Mouse (Mus musculus) heart, embryonic 15.5 days (tissue): ENCODE results near the gene Uvrag. TPM values are rescaled to one million over a fixed set of nuclear protein-coding genes. Genes with fewer than 3 reads are reported as not detected.

Source experiments
- ATAC-seq: fragments of 200-750 bp; cut with Nextera tagmentation; replicated peaks from 2 replicates; pipeline ENCODE4 v1.8.0; 2017; ENCODE audit warnings: low read depth, moderate TSS enrichment; ENCODE audit not compliant: insufficient number of reproducible peaks, insufficient read depth, low FRiP score
- H3K27ac ChIP-seq: fragments of 300-500 bp; sonication (generic); 2 replicates; pipeline ENCODE4 v1.5.1; 2015; ENCODE audit warnings: mild to moderate bottlenecking, inconsistent platforms
- H3K27me3 ChIP-seq: fragments of 300-500 bp; sonication (generic); 2 replicates; pipeline ENCODE4 v1.6.1; 2015; ENCODE audit warnings: inconsistent platforms
- H3K36me3 ChIP-seq: fragments of 300-500 bp; sonication (generic); 2 replicates; pipeline ENCODE4 v1.6.1; 2015; ENCODE audit warnings: mild to moderate bottlenecking, inconsistent platforms
- H3K4me1 ChIP-seq: fragments of 300-500 bp; sonication (generic); replicated peaks from 2 replicates; pipeline ENCODE4 v1.6.1; 2015; ENCODE audit warnings: inconsistent platforms
- H3K4me2 ChIP-seq: fragments of 300-500 bp; sonication (generic); 2 replicates; pipeline ENCODE4 v1.6.1; 2015; ENCODE audit warnings: inconsistent platforms, mild to moderate bottlenecking, moderate library complexity
- H3K4me3 ChIP-seq: fragments of 300-500 bp; sonication (generic); 2 replicates; pipeline ENCODE4 v1.5.1; 2015; ENCODE audit warnings: mild to moderate bottlenecking, inconsistent platforms
- H3K9ac ChIP-seq: fragments of 300-500 bp; sonication (generic); 2 replicates; pipeline ENCODE4 v1.6.1; 2015; ENCODE audit warnings: mild to moderate bottlenecking, inconsistent platforms
- H3K9me3 ChIP-seq: fragments of 300-500 bp; sonication (generic); replicated peaks from 2 replicates; pipeline ENCODE4 v1.6.1; 2016; ENCODE audit warnings: inconsistent platforms
- WGBS: fragments of 180-500 bp; shearing (Covaris S2); methylation state at CpG from one replicate; pipeline ENCODE4 v1.1.7; 2015; ENCODE audit warnings: mixed read lengths; 5-methylcytosine and 5-hydroxymethylcytosine counted together
- polyA plus RNA-seq: library from polyadenylated mRNA; unstranded; fragments of >200 nt; fragmentation: Nextera tagmentation; extraction: Ambion mirVana; gene quantifications from 2 replicates; pipeline ENCODE4 v1.2.1, GENCODE M21; 2015

Gene Uvrag
- polyA plus RNA-seq, 1 experiment from 2014 or later, result 16.0 TPM

- H3K9ac ChIP-seq, result no peak overlapping the region
- H3K27me3 ChIP-seq, result no peaks in the 10 kb centered on the region; the same call in 1 of the 2 replicates
- no peak for ATAC-seq
Measured at GRCm38 (mm10) chr7:99175666-99176065, 34.7 kb upstream of the Uvrag start.

GRCm38 (mm10) chr7:99175118-99175517 is 34.2 kb upstream of the Uvrag start:
- no peak overlapping the region for H3K27ac ChIP-seq
- H3K4me2 ChIP-seq, result no peak overlapping the region
- no peak overlapping the region for H3K4me3 ChIP-seq
- ATAC-seq, result no peak
- WGBS, result 75% methylated on average over 11 of the region's 11 CpGs
- no peaks in the 10 kb centered on the region for H3K9me3 ChIP-seq
- no peaks in the 10 kb centered on the region for H3K36me3 ChIP-seq
- H3K9ac ChIP-seq, result no peak overlapping the region
- no peaks in the 10 kb centered on the region; the same call in 1 of the 2 replicates for H3K27me3 ChIP-seq
- peaks cover 6% of the 10 kb centered on the region for H3K4me1 ChIP-seq

More at GRCm38 (mm10) chr7:99175666-99176065, 34.7 kb upstream of the Uvrag start:
- Histone ChIP-seq H3K4me2 (no peak overlapping the region), H3K9me3 (no peaks in the 10 kb centered on the region), H3K27ac (no peak overlapping the region), H3K4me1 (peaks cover 6% of the 10 kb centered on the region), H3K36me3 (no peaks in the 10 kb centered on the region), H3K4me3 (no peak overlapping the region)
- 84% methylated on average over 9 of the region's 9 CpGs for WGBS

DNA sequence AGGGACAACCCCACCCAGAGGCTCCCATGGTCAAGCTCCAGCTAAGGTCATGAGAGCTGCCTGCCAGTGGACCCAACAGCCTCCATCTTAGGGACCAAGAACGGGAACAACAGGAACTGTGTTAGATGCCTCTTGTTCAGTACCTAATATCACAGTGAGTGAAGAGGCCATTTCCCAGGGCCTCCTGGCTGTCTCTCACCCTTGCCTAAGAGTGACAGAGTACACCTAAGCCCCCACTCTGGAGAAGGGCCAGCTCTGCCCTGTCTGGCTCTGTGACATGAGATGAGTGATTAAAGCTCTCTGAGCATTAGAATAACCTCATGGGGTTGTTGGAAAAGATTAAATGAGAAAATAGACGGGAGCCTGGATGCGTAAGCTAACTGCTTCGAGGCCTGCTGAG is 33.1 kb upstream of the Uvrag start:
- Histone ChIP-seq H3K9ac (no peak overlapping the region), H3K4me2 (no peak overlapping the region), H3K27ac (no peak overlapping the region), H3K4me1 (peaks cover 6% of the 10 kb centered on the region), H3K4me3 (no peak overlapping the region), H3K9me3 (no peaks in the 10 kb centered on the region), H3K36me3 (no peaks in the 10 kb centered on the region), H3K27me3 (no peaks in the 10 kb centered on the region; the same call in 1 of the 2 replicates)
- 75% methylated on average over 4 of the region's 4 CpGs for WGBS
- ATAC-seq, result no peak

DNA sequence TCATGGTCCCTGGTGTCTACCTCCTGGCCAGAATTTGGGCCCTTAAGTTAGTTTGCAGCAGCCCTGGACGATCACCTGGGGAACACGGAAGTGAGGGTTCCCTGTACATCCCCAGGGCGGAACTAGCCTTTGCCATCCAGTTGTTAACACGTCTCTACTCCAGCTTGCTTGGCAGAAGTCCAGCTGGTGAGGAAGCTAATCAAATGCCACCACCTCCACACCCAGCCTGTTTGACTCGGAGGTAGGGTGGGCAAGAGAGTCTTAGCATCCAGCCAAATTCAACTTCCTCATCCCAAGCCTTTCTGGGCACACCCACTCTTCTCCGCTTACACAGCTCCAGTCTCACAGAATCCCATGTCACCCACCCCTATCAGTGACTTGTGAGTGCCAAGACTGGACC is 32.0 kb upstream of the Uvrag start:
- no peak overlapping the region for H3K4me3 ChIP-seq
- no peak overlapping the region for H3K9ac ChIP-seq
- H3K4me1 ChIP-seq, result peaks cover 6% of the 10 kb centered on the region
- WGBS, result 52% methylated on average over 6 of the region's 6 CpGs
- H3K27me3 ChIP-seq, result no peaks in the 10 kb centered on the region; the same call in 1 of the 2 replicates
- H3K9me3 ChIP-seq, result no peaks in the 10 kb centered on the region
- no peaks in the 10 kb centered on the region for H3K36me3 ChIP-seq
- no peak overlapping the region for H3K4me2 ChIP-seq
- no peak overlapping the region for H3K27ac ChIP-seq
- no peak for ATAC-seq

DNA sequence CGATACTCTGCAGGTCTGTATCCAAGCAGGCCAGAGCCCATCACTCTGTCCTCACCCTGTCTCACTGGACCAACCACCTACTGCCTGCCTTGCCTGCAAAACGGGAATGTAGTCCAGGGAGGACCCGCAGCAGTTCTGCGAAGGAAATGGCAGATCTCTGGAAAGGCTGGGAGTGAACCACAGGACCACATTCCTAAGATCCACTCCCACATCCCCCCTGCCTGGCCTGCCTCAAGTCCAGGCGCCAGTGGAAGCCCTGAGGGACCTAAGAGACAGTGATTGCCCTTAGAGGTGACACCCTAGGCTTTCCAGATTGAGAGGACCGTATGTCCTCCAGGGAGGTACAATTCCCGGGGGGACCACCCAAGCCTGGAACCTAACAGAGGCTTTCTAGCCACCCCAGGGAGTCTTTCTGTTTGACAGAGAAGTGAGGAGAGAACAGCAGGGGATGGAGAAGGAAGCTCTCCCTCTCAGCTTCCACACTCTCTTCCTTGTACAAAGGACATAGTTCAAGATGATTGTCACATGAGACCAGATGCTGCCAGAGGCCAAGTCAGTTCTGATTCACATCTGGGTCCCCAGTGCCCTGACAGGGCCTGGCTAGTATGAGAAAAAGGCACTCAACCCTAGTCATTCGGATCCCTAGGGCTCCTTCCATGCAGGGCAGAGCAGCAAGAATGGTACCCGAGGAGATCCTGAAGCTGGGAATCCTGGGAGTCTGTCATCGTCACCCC is 31.0 kb upstream of the Uvrag start:
- no peak for ATAC-seq
- WGBS, result 58% methylated on average over 10 of the region's 10 CpGs
- H3K27me3 ChIP-seq, result no peaks in the 10 kb centered on the region; the same call in 1 of the 2 replicates
- H3K27ac ChIP-seq, result no peak overlapping the region
- H3K4me2 ChIP-seq, result no peak overlapping the region
- H3K4me3 ChIP-seq, result no peak overlapping the region
- no peak overlapping the region for H3K9ac ChIP-seq
- H3K4me1 ChIP-seq, result peaks cover 6% of the 10 kb centered on the region
- no peaks in the 10 kb centered on the region for H3K36me3 ChIP-seq
- no peaks in the 10 kb centered on the region for H3K9me3 ChIP-seq

- peaks cover 12% of the 10 kb centered on the region for H3K4me1 ChIP-seq
- H3K9ac ChIP-seq, result no peak overlapping the region
- no peak for ATAC-seq
- no peak overlapping the region for H3K4me3 ChIP-seq
- no peak overlapping the region for H3K4me2 ChIP-seq
- no peaks in the 10 kb centered on the region; the same call in 1 of the 2 replicates for H3K27me3 ChIP-seq
- H3K9me3 ChIP-seq, result no peaks in the 10 kb centered on the region
- no peaks in the 10 kb centered on the region for H3K36me3 ChIP-seq
- 91% methylated on average over 6 of the region's 6 CpGs for WGBS
- H3K27ac ChIP-seq, result no peak overlapping the region
Measured at GRCm38 (mm10) chr7:99170519-99170918, 29.6 kb upstream of the Uvrag start.

GRCm38 (mm10) chr7:99169717-99170403 is 28.9 kb upstream of the Uvrag start:
- H3K4me3 ChIP-seq, result no peak overlapping the region
- H3K27me3 ChIP-seq, result no peaks in the 10 kb centered on the region
- H3K9me3 ChIP-seq, result no peaks in the 10 kb centered on the region
- H3K9ac ChIP-seq, result no peak overlapping the region
- H3K4me2 ChIP-seq, result no peak overlapping the region
- WGBS, result 80% methylated on average over 9 of the region's 9 CpGs
- no peak overlapping the region for H3K27ac ChIP-seq
- no peaks in the 10 kb centered on the region for H3K36me3 ChIP-seq
- peaks cover 12% of the 10 kb centered on the region for H3K4me1 ChIP-seq
- ATAC-seq, result no peak

- ATAC-seq, result no peak
- no peak overlapping the region for H3K4me2 ChIP-seq
- no peak overlapping the region for H3K9ac ChIP-seq
- 81% methylated on average over 6 of the region's 6 CpGs for WGBS
- no peaks in the 10 kb centered on the region for H3K36me3 ChIP-seq
- no peak overlapping the region for H3K27ac ChIP-seq
- H3K4me3 ChIP-seq, result no peak overlapping the region
- peaks cover 12% of the 10 kb centered on the region for H3K4me1 ChIP-seq
- no peaks in the 10 kb centered on the region for H3K27me3 ChIP-seq
- H3K9me3 ChIP-seq, result no peaks in the 10 kb centered on the region
Measured at GRCm38 (mm10) chr7:99168756-99169155, 27.8 kb upstream of the Uvrag start.

DNA sequence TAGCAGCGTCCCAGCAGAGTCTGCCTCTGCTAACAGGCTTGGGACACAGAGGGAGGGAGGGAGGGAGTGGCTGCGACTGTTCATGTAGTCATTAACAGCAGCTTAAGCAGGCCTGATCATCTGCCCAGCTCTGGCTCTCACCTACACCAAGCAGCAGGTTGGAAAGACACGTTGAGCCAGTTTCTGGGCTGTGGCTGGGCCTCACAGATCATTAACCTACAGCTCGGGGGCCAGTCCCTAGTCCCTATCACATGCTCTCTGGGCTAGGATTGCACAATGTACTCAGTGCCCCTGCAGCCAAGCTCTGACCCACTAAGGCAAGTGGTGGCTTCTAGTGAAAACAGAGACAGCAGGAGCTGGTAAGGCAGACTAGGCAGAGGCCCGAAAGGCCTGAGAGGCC is 27.0 kb upstream of the Uvrag start:
- Histone ChIP-seq H3K4me3 (no peak overlapping the region), H3K9ac (no peak overlapping the region), H3K27me3 (no peaks in the 10 kb centered on the region), H3K4me2 (no peak overlapping the region), H3K9me3 (no peaks in the 10 kb centered on the region), H3K27ac (no peak overlapping the region), H3K36me3 (no peaks in the 10 kb centered on the region), H3K4me1 (peaks cover 9% of the 10 kb centered on the region)
- no peak for ATAC-seq
- WGBS, result 63% methylated on average over 5 of the region's 5 CpGs

GRCm38 (mm10) chr7:99166159-99166558 is 25.2 kb upstream of the Uvrag start:
- Histone ChIP-seq H3K9me3 (no peaks in the 10 kb centered on the region), H3K4me3 (no peak overlapping the region), H3K27ac (no peak overlapping the region), H3K27me3 (no peaks in the 10 kb centered on the region), H3K9ac (no peak overlapping the region), H3K36me3 (no peaks in the 10 kb centered on the region), H3K4me2 (no peak overlapping the region), H3K4me1 (peaks cover 17% of the 10 kb centered on the region)
- WGBS, result 46% methylated on average over 8 of the region's 8 CpGs
- no peak for ATAC-seq

- Histone ChIP-seq H3K36me3 (no peaks in the 10 kb centered on the region), H3K4me2 (no peak overlapping the region), H3K4me1 (peaks cover 21% of the 10 kb centered on the region), H3K27ac (no peak overlapping the region), H3K27me3 (no peaks in the 10 kb centered on the region), H3K9ac (no peak overlapping the region), H3K4me3 (no peak overlapping the region), H3K9me3 (no peaks in the 10 kb centered on the region)
- 85% methylated on average over 7 of the region's 7 CpGs for WGBS
- no peak for ATAC-seq
Measured at GRCm38 (mm10) chr7:99164873-99165410, 24.0 kb upstream of the Uvrag start.
